Mouse (Mus musculus) ES-E14 (cell line): ENCODE data around the gene Olfr1359.

Experiments
- CHD2 ChIP-seq: IDR thresholded peaks from 2 replicates; pipeline ENCODE4 v1.6.1; 2014; ENCODE audit warnings: mild to moderate bottlenecking, low read depth, low read length, inconsistent platforms
- MAFK ChIP-seq: IDR thresholded peaks from 2 replicates; pipeline ENCODE4 v1.6.1; 2014; ENCODE audit warnings: mild to moderate bottlenecking, low read depth, low read length, inconsistent platforms; ENCODE audit not compliant: insufficient read depth
- ZC3H11A ChIP-seq: IDR thresholded peaks from 2 replicates; pipeline ENCODE4 v1.6.1; 2012; ENCODE audit warnings: low read depth, mild to moderate bottlenecking, inconsistent platforms, low read length, borderline replicate concordance
- ZNF384 ChIP-seq: IDR thresholded peaks from 2 replicates; pipeline ENCODE4 v1.6.1; 2012; ENCODE audit warnings: low read depth, low read length, inconsistent platforms

GRCm38 (mm10) chr13:21714725-21715124 is 16.8 kb downstream of the Olfr1359 start:
- TF ChIP-seq ZNF384, result 0 out of 2 replicates have a peak, but pooled peaks have one; percentile 42
- TF ChIP-seq MAFK, result peak; percentile 31; the same call in 1 of the 2 replicates
- no peak for TF ChIP-seq CHD2
- TF ChIP-seq ZC3H11A, result 0 out of 2 replicates have a peak, but pooled peaks have one; percentile 50
